Mouse (Mus musculus) spleen, adult 12 weeks (tissue): ENCODE data around the gene Gm10375.
"Not testable (repeated sequence)": the region's sequence is repeated elsewhere in the genome, so short reads cannot be mapped to it uniquely, and the experiment has no call there.

Source experiments
- DNase-seq: peaks from one replicate; pipeline ENCODE4 v3.0.0; 2022; ENCODE audit warnings: low spot score

Gm10375 gene

GRCm38 (mm10) chr14:43607913-43608312 lies at the start of gene Gm10375:
TSS of gene Gm10375 (minus strand) at chr14:43608013.
- not testable (repeated sequence) for DNase-seq

- DNase-seq, result not testable (repeated sequence)
These were observed 28.8 kb downstream of the Gm10375 start, which contains the start of gene Gm17654 for GRCm38 (mm10) chr14:43579046-43579445. TSS of gene Gm17654 (minus strand) at chr14:43579146.

GRCm38 (mm10) chr14:43577969-43578368 lies 29.8 kb downstream of the Gm10375 start:
- not testable (repeated sequence) for DNase-seq
